Mouse (Mus musculus) brain, embryonic 14.5 days (tissue): ENCODE results near the gene Crlf1. TPM values are rescaled to one million over a fixed set of nuclear protein-coding genes. Genes with fewer than 3 reads are reported as not detected.
A peak's percentile ranks its signal among the peaks of the same experiment; 100 is the strongest.

Experiments used
- DNase-seq: peaks from one replicate; pipeline ENCODE4 v3.0.0-alpha.2; 2011; ENCODE audit warnings: low read depth
- CTCF ChIP-seq: fragments of 200-500 bp; IDR thresholded peaks from 2 replicates; pipeline ENCODE4 v1.5.1; 2012; ENCODE audit warnings: inconsistent platforms, mild to moderate bottlenecking, moderate library complexity, borderline replicate concordance; ENCODE audit not compliant: insufficient read depth, insufficient read length; ENCODE audit errors: extremely low read depth
- POLR2A ChIP-seq: fragments of 200-500 bp; IDR thresholded peaks from 2 replicates; pipeline ENCODE4 v1.6.1; 2012; ENCODE audit warnings: mild to moderate bottlenecking, inconsistent platforms, borderline replicate concordance; ENCODE audit not compliant: poor library complexity, insufficient read depth, insufficient read length, severe bottlenecking; ENCODE audit errors: extremely low read depth
- polyA plus RNA-seq: library from polyadenylated mRNA; depleted of rRNA; stranded (reverse); fragments of >200 nt; gene quantifications from 2 replicates; pipeline ENCODE4 v1.2.3, GENCODE M21; 2012; rRNA removed

Gene Crlf1
- polyA plus RNA-seq: 1.4 and 2.5 TPM in 2 replicates

DNA sequence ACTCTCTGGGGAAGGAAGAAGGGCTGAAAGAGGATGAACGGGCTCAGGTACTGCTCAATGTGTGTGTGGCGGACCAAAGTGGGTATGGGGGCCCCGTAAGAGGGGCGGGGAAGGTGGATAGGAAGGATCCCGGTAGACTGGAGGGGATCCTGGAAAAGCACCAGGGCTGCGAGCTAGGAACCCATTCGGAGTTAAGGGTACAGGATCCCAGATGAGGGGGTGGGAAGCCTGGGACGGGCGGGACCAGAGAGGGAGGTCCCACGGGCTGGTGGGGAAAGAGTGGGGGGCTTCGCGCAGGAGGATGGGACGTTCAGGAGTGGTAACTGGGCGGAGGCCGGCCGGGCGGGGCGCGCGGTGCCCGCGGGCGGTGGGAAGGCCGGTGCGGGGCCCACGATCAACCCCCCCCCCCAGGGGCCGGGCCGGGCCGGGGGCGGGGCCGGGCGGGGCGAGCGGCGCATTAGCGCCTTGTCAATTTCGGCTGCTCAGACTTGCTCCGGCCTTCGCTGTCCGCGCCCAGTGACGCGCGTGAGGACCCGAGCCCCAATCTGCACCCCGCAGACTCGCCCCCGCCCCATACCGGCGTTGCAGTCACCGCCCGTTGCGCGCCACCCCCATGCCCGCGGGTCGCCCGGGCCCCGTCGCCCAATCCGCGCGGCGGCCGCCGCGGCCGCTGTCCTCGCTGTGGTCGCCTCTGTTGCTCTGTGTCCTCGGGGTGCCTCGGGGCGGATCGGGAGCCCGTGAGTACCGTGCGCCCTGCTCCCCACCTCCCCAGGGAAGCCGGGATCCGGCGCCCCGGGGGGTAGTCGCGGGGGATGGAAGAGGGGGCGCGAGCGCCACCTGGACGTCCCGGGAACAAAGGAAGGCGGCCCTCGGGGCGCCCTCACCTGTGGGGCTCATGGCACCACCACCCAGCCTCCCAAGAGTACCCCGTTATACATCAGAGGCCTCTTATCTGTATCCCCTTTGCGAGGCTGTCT is at the start of gene Crlf1:
TSS of gene Crlf1 (plus strand) at position 495 of the 977 bp plus-strand sequence.
- DNase-seq: no peak
- TF ChIP-seq POLR2A (no peak), CTCF (no peak)

DNA sequence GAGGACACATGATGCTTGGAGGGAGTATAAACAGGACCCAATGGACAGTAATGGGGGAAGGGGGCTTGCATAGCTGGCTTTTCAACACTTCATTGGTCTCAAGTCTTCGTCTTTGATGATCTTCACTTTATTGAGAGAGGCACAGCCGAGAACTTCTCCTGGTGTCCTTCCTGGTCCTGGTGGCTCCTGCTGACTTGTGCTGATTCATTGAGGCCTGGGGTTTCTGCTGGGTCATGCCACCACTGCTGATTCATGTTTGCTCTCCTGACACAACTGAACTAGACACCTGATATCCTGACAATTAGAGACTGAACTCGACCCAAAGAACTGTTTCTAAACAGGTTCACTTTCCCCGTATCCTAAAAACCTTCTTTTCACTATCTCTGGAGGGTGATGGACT is 49.6 kb upstream of the Crlf1 start:
- DNase-seq: no peak
- no peak for TF ChIP-seq CTCF
- no peak for TF ChIP-seq POLR2A

DNA sequence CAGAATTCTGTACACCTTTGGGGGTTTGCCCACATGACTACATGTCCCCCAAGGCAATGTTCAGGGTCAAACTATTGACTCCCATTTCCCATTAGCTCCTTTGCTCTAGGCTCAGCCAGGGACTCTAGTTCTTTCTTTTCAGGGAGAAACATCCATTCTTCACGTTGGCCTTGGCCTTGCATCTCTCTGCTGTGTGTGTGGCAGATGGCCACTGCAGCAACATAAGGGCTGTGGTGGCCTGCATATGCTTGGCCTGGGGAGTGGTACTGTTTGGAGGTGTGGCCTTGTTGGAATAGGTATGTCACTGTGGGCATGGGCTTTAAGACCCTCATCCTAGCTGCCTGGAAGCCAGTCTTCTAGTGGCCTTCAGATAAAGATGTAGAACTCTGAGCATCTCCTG is 47.0 kb upstream of the Crlf1 start:
- DNase-seq: no peak
- TF ChIP-seq CTCF: no peak
- TF ChIP-seq POLR2A: no peak

DNA sequence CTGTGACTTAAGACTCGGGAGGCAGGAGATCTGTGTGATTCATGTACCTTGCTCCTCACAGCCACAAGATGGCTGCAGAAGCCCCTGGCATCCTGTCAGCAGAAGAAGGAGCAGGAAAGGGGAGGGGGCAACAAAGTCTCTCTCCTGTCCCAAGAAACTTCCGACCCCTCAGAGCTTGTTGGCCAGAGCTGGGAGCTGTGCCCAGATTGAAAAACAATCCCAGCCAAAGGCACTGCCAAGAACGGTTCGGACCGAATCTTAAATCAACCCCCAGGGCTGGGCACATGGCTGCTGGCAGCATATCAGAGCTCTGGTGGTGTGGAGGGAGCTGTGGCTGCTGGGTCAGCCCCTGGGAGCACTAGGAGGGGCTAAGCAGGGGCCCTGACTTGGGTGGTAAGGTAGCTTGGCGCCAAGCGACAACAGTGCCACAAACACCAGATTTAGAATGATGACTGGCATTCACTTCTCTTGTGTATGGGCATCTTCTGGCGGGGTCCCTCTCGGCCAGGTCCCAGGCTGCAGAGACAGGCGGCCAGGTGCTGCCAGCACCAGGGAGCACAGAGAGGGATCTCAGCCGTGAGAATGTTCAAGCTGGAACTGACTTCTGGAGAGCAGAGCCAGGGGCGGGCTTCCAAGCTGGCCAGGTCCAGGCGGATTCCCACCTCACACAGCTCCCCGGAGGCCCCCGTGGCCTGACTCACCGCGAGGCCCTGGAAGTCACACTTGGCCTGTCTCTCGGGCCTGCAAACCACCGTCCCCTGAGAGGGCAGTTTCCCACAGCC is 45.1 kb upstream of the Crlf1 start:
- TF ChIP-seq POLR2A: no peak
- TF ChIP-seq CTCF: no peak
- peak; percentile 65 for DNase-seq

DNA sequence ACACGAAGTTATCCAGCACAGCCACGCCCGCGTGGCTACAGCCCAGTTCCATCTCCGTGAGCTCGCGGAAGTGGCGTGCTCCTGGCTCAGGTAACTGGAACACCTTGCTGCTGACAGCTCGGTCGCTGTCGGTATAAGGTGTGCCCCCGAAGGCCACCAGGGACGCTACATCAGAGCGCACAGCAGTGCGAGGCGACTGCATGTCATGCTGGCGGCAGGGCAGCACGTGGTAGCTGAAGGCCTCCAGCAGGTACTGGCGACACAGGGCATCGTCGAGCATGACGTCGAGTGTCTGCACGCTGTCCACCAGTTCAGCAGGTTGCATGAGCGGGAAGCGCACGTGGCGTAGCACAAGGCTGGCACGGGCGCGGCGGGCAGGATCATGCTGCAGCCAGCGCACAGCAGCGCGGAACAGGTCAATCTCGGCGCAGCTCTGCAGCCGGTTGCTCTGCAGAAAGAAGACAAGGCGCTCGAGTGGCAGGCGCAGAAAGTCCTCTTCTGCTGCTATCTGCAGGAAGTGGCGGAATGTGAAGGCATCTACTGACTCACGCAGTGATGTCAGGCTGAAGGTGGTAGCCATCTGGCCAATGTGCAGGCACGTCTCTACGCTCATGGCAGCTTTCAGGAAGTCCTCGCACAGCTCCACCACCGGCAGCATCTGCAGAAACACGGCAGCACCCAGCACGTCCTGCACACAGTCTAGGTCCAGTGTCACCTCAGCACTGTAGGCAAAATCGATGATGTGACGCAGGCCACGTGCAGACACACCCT is 40.6 kb upstream of the Crlf1 start:
- no peak for TF ChIP-seq POLR2A
- TF ChIP-seq CTCF: no peak
- peak; percentile 6 for DNase-seq

DNA sequence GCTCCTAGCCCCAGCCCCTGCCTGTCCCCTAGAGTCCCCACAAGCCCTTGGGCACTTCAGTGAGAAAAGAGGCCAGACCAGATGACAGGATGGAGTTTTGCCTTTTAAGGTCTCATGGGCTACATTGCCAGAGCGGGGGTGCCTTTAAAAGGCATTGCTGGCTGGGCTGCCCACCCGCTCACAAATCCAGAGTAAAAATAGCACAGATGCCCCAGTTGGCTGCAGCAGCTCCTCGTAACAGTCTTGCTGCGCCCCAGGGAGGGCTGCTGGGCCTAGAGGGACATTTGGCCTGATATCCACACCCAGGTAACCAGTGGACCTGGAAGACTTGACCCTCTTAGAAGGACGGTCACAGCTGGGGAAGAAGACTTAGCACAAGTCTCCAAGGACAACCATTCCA is 39.1 kb upstream of the Crlf1 start:
- TF ChIP-seq POLR2A: no peak
- TF ChIP-seq CTCF: no peak

DNA sequence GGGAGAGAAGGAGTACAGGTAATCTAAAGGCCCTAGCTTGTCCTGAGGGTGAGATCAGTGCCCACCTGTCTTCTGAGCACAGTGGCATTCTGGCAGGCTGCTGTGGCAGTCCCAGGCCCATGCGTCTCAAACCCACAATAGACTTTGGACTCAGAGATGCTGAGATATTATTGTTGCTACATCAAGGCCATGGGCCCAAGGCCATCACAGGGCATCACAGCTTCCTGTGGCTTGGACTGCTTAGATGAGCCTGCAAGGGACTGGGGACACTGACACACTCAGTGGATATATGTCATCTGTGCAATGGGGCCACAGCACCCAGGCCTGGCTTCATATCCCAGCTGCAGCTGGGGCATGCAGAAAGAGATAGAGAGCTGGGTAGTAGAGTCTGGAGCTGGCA is 36.0 kb upstream of the Crlf1 start:
- TF ChIP-seq POLR2A (no peak), CTCF (no peak)
- DNase-seq: no peak

More for the DNA sequence above, 39.1 kb upstream of the Crlf1 start:
- DNase-seq: no peak

DNA sequence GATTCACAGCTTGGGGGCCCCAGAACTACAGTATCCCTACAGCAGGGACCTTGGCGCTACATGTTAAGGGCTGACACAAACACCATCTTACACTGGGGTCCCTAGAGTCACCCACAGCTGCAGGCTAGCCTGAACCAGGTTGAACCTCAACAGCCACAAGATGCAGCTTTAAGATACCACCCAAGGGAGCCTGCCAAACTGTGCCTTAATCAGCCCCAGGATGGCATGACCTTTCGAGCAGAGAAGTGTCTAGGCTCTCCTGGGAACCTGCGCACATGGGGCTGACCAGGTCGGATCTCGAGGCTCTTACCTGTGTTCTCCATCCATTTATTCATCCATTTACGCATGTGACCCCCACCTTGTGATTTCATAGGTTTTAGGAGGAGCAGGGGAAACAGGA is 35.1 kb upstream of the Crlf1 start:
- no peak for TF ChIP-seq CTCF
- TF ChIP-seq POLR2A: no peak
- DNase-seq: no peak

DNA sequence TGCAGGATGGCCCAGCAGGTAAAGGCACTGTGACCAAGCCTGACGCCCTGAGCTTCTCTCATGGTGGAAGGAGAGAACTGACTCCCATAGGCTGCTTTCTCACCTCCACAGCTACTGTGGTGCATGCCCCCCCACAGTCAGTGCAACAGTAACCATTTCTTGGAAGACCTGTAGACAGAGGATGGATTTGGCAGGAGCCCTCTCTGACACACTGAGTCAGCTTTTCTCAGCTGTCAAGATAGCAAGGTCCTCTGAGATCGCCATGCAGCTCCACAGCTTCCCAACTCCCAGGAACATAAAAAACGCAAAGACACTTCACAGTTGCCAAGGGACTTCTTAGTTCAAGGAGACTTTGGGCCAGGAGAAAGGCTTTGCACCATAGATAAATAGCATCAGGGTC is 34.5 kb upstream of the Crlf1 start:
- TF ChIP-seq CTCF: no peak
- no peak for TF ChIP-seq POLR2A
- no peak for DNase-seq

DNA sequence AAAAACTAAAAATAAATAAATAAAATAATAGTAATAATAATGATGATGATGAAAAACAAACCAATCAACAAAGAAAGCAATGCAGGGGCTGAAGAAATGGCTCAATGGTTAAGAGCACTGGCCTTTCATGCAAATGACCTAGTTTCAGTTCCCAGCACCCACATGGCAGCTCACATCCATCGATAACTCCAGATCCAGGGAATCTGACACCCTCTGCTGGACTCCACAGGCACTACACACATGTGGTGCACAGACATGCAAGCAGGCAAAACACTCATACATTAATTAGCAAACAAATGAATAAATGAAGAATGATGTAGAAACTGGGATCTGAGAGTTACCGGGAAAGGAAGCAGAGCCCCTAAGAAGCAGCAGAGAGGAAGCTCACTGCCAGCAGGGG is 33.3 kb upstream of the Crlf1 start:
- no peak for TF ChIP-seq CTCF
- no peak for TF ChIP-seq POLR2A
- DNase-seq: no peak

DNA sequence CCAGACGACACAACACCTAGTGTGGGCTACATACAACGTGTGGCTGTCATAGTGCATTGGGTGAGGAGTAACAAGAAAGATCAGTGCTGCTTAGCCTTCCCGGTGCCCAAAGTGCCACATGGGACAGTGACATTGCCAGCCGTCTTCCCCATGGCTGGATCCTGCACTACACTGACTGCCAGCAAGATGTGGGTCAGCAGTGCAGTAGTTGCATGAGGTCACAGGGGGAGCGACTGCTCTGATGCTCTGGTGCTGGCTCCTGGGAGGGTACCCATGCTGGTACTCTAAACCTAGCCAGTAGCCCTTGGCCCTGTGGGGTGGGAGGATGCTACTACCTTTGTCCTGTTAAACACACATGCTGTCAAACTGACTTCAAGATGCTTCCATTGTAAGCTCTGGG is 32.8 kb upstream of the Crlf1 start:
- no peak for TF ChIP-seq CTCF
- TF ChIP-seq POLR2A: no peak
- DNase-seq: no peak
